Mouse (Mus musculus): ENCODE results near the gene Slc1a7. TPM values are rescaled to one million over a fixed set of nuclear protein-coding genes. Genes with fewer than 3 reads are reported as not detected.
A peak's percentile ranks its signal among the peaks of the same experiment; 100 is the strongest.

The Slc1a7 gene
- polyA plus RNA-seq, 1 experiment from 2014 or later, result 0.19 TPM

DNA sequence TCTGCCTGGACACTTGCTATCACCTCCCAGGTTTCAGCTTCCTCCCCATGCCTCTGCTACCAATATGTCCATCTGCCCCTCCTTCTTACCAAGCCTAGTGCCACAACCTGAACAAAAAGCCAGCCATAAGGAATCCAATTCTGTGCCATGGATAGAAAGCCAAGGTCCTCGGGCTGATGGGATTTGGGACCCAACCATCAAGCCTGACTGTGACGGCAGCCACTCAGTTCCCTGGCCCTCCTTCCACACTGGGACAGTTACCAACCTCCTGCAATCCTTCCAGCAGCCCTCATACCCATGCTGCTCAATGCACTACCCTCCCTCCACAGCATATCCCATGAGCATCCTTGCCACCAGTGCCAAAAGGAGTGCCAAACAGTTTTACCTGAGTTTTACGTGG, 48.2 kb downstream of the Slc1a7 start:
- Histone ChIP-seq H3K36me3 (ENCODE audit: control insufficient read depth, insufficient read depth, low read length) (no peaks in the 10 kb centered on the region), H3K9me3 (ENCODE audit: control insufficient read depth, low read length) (no peaks in the 10 kb centered on the region), H3K4me2 (ENCODE audit: low read depth, low read length) (no peak overlapping the region), H3K4me1 (replicated peaks; ENCODE audit: control insufficient read depth, insufficient read depth, low read length) (no peaks in the 10 kb centered on the region), H3K9ac (ENCODE audit: low read length) (no peak overlapping the region), H3K27ac (ENCODE audit: low read length) (no peak overlapping the region), H3K27me3 (ENCODE audit: control insufficient read depth, insufficient read depth, low read depth, low read length) (no peaks in the 10 kb centered on the region), H3K4me3 (ENCODE audit: low read length) (no peak overlapping the region)
- 78% methylated on average over 3 of the region's 3 CpGs for WGBS
- no peak for ATAC-seq (ENCODE audit: low read depth)

DNA sequence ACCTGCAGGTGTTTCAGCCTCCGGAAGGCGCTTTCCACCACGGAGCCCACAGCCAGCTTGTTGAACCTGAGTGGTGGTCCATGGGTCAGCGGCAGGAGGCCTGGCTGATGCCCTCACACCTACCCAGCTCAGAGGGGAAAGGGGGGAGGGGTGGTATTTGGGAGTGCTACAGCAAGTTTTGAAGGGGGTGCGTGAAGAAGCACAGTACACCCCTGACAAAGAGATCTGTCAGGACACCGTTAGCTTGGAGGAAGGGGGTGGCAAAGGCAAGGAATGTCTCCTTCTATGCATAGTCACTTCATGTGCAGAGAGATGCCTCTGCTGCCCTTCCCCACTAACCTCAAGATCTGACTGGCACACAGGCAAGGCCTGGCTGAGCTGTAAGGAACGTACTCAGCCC, 49.7 kb downstream of the Slc1a7 start:
- H3K4me2 ChIP-seq (ENCODE audit: low read depth, low read length), result no peak overlapping the region
- H3K9me3 ChIP-seq (ENCODE audit: control insufficient read depth, low read length), result no peaks in the 10 kb centered on the region
- H3K36me3 ChIP-seq (ENCODE audit: control insufficient read depth, insufficient read depth, low read length), result no peaks in the 10 kb centered on the region
- no peak overlapping the region for H3K9ac ChIP-seq (ENCODE audit: low read length)
- no peak overlapping the region for H3K4me3 ChIP-seq (ENCODE audit: low read length)
- WGBS, result 66% methylated on average over 7 of the region's 7 CpGs
- ATAC-seq (ENCODE audit: low read depth), result no peak
- no peaks in the 10 kb centered on the region for H3K4me1 ChIP-seq (replicated peaks; ENCODE audit: control insufficient read depth, insufficient read depth, low read length)
- H3K27me3 ChIP-seq (ENCODE audit: control insufficient read depth, insufficient read depth, low read depth, low read length), result no peaks in the 10 kb centered on the region
- H3K27ac ChIP-seq (ENCODE audit: low read length), result no peak overlapping the region

- ATAC-seq (ENCODE audit: low read depth), result no peak
- no peak overlapping the region for H3K4me2 ChIP-seq (ENCODE audit: low read depth, low read length)
- WGBS, result 34% methylated on average over 10 of the region's 10 CpGs
- H3K4me1 ChIP-seq (replicated peaks; ENCODE audit: control insufficient read depth, insufficient read depth, low read length), result no peaks in the 10 kb centered on the region
- H3K27me3 ChIP-seq (ENCODE audit: control insufficient read depth, insufficient read depth, low read depth, low read length), result no peaks in the 10 kb centered on the region
- no peak overlapping the region for H3K27ac ChIP-seq (ENCODE audit: low read length)
- no peak overlapping the region for H3K4me3 ChIP-seq (ENCODE audit: low read length)
- no peak overlapping the region for H3K9ac ChIP-seq (ENCODE audit: low read length)
- no peaks in the 10 kb centered on the region for H3K9me3 ChIP-seq (ENCODE audit: control insufficient read depth, low read length)
- no peaks in the 10 kb centered on the region for H3K36me3 ChIP-seq (ENCODE audit: control insufficient read depth, insufficient read depth, low read length)
Measured at GRCm38 (mm10) chr4:108018241-108018923, 50.2 kb downstream of the Slc1a7 start.

DNA sequence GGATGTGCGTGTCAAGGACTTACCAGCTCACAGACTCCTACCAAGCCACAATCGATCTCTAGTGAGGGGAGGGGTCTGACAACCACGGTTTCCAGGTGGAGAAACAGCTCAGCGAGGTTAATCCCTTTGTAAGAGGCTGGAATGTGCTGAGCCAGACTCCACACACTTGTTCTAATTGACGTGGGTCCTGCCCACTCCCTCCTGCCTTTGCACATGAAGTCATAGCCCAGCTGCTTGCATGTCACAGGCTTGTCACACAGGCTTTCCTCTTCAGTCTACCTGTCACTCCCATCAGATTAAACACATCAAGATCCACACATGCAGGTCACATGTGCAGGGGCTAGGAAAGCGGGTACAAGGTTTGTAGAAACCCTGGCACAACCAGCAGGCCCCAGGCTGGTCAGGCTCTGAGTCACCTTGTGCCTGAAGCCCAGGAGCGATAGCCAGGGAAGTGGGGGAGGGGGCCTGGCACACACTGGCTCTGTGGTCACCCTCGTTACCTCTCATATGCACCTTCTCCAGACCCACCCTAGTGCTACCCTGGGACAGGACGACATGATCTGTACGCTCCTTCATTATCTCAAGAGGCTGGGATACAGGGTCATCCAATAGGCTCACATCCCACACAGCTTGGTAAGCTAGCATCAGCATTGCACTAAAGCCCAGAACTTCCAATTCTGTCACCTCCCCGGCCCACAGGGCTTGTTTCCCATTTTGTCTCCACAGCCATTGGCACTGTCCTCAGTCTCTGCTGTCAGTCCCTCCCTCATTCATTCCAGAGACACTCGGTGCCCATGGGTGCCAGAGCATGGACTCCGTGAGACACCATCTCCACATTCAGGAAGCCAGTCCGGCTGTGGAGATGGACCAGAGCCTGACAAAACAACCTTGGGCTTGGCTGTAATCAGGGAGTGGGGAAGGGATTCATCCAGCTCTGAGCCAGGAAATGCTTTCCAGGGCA, 51.1 kb downstream of the Slc1a7 start:
- no peaks in the 10 kb centered on the region for H3K4me1 ChIP-seq (replicated peaks; ENCODE audit: control insufficient read depth, insufficient read depth, low read length)
- H3K9ac ChIP-seq (ENCODE audit: low read length), result no peak overlapping the region
- no peak for ATAC-seq (ENCODE audit: low read depth)
- no peak overlapping the region for H3K4me3 ChIP-seq (ENCODE audit: low read length)
- H3K36me3 ChIP-seq (ENCODE audit: control insufficient read depth, insufficient read depth, low read length), result no peaks in the 10 kb centered on the region
- WGBS, result 45% methylated on average over 13 of the region's 14 CpGs
- no peaks in the 10 kb centered on the region for H3K9me3 ChIP-seq (ENCODE audit: control insufficient read depth, low read length)
- no peaks in the 10 kb centered on the region for H3K27me3 ChIP-seq (ENCODE audit: control insufficient read depth, insufficient read depth, low read depth, low read length)
- H3K4me2 ChIP-seq (ENCODE audit: low read depth, low read length), result no peak overlapping the region
- H3K27ac ChIP-seq (ENCODE audit: low read length), result no peak overlapping the region

DNA sequence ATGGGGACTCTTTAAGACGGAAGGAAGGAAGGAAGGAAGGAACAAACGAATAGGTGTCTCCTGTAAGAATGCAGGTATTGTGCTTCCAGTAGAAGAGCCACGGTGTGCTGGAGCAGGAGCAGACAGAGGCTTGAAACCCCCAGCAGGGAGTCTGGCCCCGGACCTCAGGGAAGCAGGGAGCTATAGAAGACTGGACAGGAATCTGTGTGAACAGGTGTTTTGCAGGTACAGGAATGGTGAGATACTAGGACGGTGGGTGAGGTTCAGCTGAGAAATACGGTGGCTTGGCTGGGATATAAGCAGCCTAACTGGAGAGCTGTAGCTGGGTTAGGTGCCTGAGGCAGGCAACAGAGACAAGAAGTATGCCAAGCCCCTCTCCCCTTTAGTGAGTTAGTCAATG, 52.0 kb downstream of the Slc1a7 start:
- WGBS, result 57% methylated on average over 6 of the region's 6 CpGs
- H3K27ac ChIP-seq (ENCODE audit: low read length), result no peak overlapping the region
- H3K9ac ChIP-seq (ENCODE audit: low read length), result no peak overlapping the region
- no peaks in the 10 kb centered on the region for H3K9me3 ChIP-seq (ENCODE audit: control insufficient read depth, low read length)
- H3K4me1 ChIP-seq (replicated peaks; ENCODE audit: control insufficient read depth, insufficient read depth, low read length), result 0 out of 2 replicates have a peak, but pooled peaks cover 2% of the 10 kb centered on the region
- H3K36me3 ChIP-seq (ENCODE audit: control insufficient read depth, insufficient read depth, low read length), result no peaks in the 10 kb centered on the region
- H3K4me3 ChIP-seq (ENCODE audit: low read length), result no peak overlapping the region
- no peaks in the 10 kb centered on the region for H3K27me3 ChIP-seq (ENCODE audit: control insufficient read depth, insufficient read depth, low read depth, low read length)
- no peak for ATAC-seq (ENCODE audit: low read depth)
- no peak overlapping the region for H3K4me2 ChIP-seq (ENCODE audit: low read depth, low read length)

DNA sequence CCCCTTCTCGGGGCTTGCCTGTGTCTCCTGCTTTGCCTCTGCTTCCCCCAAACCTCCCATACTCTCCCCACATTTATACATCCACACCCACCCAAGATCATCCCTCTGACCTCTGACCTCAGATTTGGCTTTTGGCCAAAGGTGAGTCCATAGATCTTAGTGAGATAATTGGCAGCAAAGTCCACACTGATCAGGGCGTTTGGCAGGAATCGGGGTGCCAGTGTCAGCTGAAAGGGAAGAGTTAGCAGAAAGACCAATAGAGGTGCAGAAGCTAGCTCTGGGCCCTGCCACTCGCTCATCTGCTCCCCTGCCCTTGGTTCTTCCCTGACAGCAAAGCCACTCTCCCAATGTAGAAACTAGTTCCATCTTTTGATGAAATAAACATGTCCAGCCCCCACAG, 55.1 kb downstream of the Slc1a7 start:
- Histone ChIP-seq H3K4me1 (replicated peaks; ENCODE audit: control insufficient read depth, insufficient read depth, low read length) (peaks cover 7% of the 10 kb centered on the region; the same call in 1 of the 2 replicates), H3K36me3 (ENCODE audit: control insufficient read depth, insufficient read depth, low read length) (no peaks in the 10 kb centered on the region), H3K9ac (ENCODE audit: low read length) (no peak overlapping the region), H3K4me3 (ENCODE audit: low read length) (no peak overlapping the region), H3K27ac (ENCODE audit: low read length) (no peak overlapping the region), H3K27me3 (ENCODE audit: control insufficient read depth, insufficient read depth, low read depth, low read length) (no peaks in the 10 kb centered on the region), H3K4me2 (ENCODE audit: low read depth, low read length) (no peak overlapping the region), H3K9me3 (ENCODE audit: control insufficient read depth, low read length) (no peaks in the 10 kb centered on the region)
- no peak for ATAC-seq (ENCODE audit: low read depth)
- WGBS, result 75% methylated on average over 4 of the region's 4 CpGs

GRCm38 (mm10) chr4:108024641-108025040, 56.5 kb downstream of the Slc1a7 start:
- no peak overlapping the region for H3K4me2 ChIP-seq (ENCODE audit: low read depth, low read length)
- peaks cover 3% of the 10 kb centered on the region; the same call in 1 of the 2 replicates for H3K27me3 ChIP-seq (ENCODE audit: control insufficient read depth, insufficient read depth, low read depth, low read length)
- H3K9ac ChIP-seq (ENCODE audit: low read length), result no peak overlapping the region
- ATAC-seq (ENCODE audit: low read depth), result peak; percentile 27
- no peaks in the 10 kb centered on the region for H3K36me3 ChIP-seq (ENCODE audit: control insufficient read depth, insufficient read depth, low read length)
- 57% methylated on average over 5 of the region's 5 CpGs for WGBS
- H3K4me3 ChIP-seq (ENCODE audit: low read length), result no peak overlapping the region
- no peaks in the 10 kb centered on the region for H3K9me3 ChIP-seq (ENCODE audit: control insufficient read depth, low read length)
- H3K4me1 ChIP-seq (replicated peaks; ENCODE audit: control insufficient read depth, insufficient read depth, low read length), result peaks cover 7% of the 10 kb centered on the region; the same call in 1 of the 2 replicates
- peak overlapping the region; percentile 55 for H3K27ac ChIP-seq (ENCODE audit: low read length)

GRCm38 (mm10) chr4:108025269-108025668, 57.1 kb downstream of the Slc1a7 start:
- peaks cover 7% of the 10 kb centered on the region; the same call in 1 of the 2 replicates for H3K4me1 ChIP-seq (replicated peaks; ENCODE audit: control insufficient read depth, insufficient read depth, low read length)
- H3K4me2 ChIP-seq (ENCODE audit: low read depth, low read length), result peak overlapping the region; percentile 40
- H3K27me3 ChIP-seq (ENCODE audit: control insufficient read depth, insufficient read depth, low read depth, low read length), result peaks cover 4% of the 10 kb centered on the region
- WGBS, result 7% methylated on average over 10 of the region's 10 CpGs
- peak overlapping the region; percentile 3; the same call in 1 of the 2 replicates for H3K4me3 ChIP-seq (ENCODE audit: low read length)
- no peaks in the 10 kb centered on the region for H3K36me3 ChIP-seq (ENCODE audit: control insufficient read depth, insufficient read depth, low read length)
- no peaks in the 10 kb centered on the region for H3K9me3 ChIP-seq (ENCODE audit: control insufficient read depth, low read length)
- peak overlapping the region; percentile 6; the same call in 1 of the 2 replicates for H3K9ac ChIP-seq (ENCODE audit: low read length)
- H3K27ac ChIP-seq (ENCODE audit: low read length), result no peak overlapping the region
- ATAC-seq (ENCODE audit: low read depth), result peak; percentile 85

DNA sequence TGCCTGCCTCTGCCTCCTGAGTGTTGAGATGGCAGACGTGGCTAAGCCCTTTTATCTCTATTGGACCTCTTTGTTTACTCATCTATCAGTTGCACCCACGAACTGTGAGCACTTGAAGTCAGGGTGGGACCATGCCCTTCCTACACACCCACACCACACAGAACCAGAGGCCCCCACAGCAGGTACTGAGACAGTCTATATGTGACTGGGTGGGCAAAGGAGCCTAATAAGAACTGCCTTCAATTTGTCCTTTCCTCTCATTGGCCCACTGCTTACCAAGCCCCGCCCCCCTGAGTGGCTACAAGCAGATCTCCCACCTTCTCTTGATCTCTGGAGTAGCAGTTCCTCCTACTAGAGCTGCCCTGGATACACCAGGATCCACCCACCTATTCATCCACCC, 58.1 kb downstream of the Slc1a7 start:
- no peaks in the 10 kb centered on the region for H3K36me3 ChIP-seq (ENCODE audit: control insufficient read depth, insufficient read depth, low read length)
- H3K9ac ChIP-seq (ENCODE audit: low read length), result no peak overlapping the region
- ATAC-seq (ENCODE audit: low read depth), result no peak
- H3K9me3 ChIP-seq (ENCODE audit: control insufficient read depth, low read length), result no peaks in the 10 kb centered on the region
- H3K4me3 ChIP-seq (ENCODE audit: low read length), result no peak overlapping the region
- no peak overlapping the region for H3K4me2 ChIP-seq (ENCODE audit: low read depth, low read length)
- peaks cover 13% of the 10 kb centered on the region for H3K27me3 ChIP-seq (ENCODE audit: control insufficient read depth, insufficient read depth, low read depth, low read length)
- 15% methylated on average over 3 of the region's 3 CpGs for WGBS
- no peak overlapping the region for H3K27ac ChIP-seq (ENCODE audit: low read length)
- H3K4me1 ChIP-seq (replicated peaks; ENCODE audit: control insufficient read depth, insufficient read depth, low read length), result peaks cover 9% of the 10 kb centered on the region

Data from lung, embryonic 16.5 days (tissue).